Mouse (Mus musculus) left cerebral cortex, adult 2 months (tissue): Measurements from ENCODE around the gene Zfp239. TPM values are rescaled to one million over a fixed set of nuclear protein-coding genes. Genes with fewer than 3 reads are reported as not detected.
A peak's percentile ranks its signal among the peaks of the same experiment; 100 is the strongest.
"Not testable (repeated sequence)": the region's sequence is repeated elsewhere in the genome, so short reads cannot be mapped to it uniquely, and the experiment has no call there.

Experiments
- DNase-seq, 2 experiments: peaks; one replicate each; pipeline ENCODE4 v3.0.0; 2021 to 2022; ENCODE audit warnings: low spot score in 2 of 2, mixed read lengths in 1 of 2; ENCODE audit errors: extremely low spot score in 1 of 2
- H3K27ac ChIP-seq: fragments of 200-600 bp; 2 replicates; pipeline ENCODE4 v1.8.1; 2022
- H3K4me3 ChIP-seq: fragments of 200-600 bp; 2 replicates; pipeline ENCODE4 v1.8.1; 2022
- CTCF ChIP-seq: fragments of 200-600 bp; IDR thresholded peaks from 2 replicates; pipeline ENCODE4 v1.8.1; 2022; ENCODE audit warnings: antibody characterized with exemption, mild to moderate bottlenecking, moderate library complexity
- intact Hi-C: fragments of 180-260 bp; cut with DNase I; formaldehyde crosslinking; loops from one replicate; pipeline ENCODE4 v1.15.1; 2025
- total RNA-seq, 2 experiments: library from RNA; stranded (reverse); gene quantifications; 2 replicates each; pipeline ENCODE4 v1.2.3; 2021

Gene Zfp239
- total RNA-seq, 2 experiments from 2014 or later = 44.7 to 49.2 TPM

DNA sequence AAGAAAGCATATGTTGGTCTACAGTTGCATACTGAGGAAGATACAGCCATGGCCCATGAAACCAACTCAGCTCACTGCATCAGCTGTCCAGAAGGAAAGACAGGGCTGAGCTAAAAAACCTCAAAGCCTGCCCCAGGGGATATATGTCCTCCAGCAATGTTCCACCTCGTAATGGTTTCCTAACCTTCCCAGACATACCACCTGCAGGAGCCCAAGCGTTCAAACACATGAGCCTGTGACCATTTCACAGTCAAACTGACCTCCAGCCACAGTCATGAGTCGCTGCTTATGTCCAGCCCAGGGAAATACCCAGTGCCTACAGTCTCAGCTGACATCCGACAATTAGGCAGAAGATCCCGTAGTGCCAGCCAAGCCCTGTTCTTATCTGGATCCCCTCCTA, 13.3 kb upstream of the Zfp239 start:
- intact Hi-C loops = no loop called here
- TF ChIP-seq CTCF = no peak
- DNase-seq = no peak
- Histone ChIP-seq H3K4me3 (no peak overlapping the region), H3K27ac (no peak overlapping the region)

- Histone ChIP-seq H3K4me3 (no peak overlapping the region), H3K27ac (no peak overlapping the region)
- no peak for DNase-seq
- intact Hi-C loops = no loop called here
- TF ChIP-seq CTCF = peak; percentile 31
Measured at GRCm38 (mm10) chr6:117851747-117852146, 10.2 kb upstream of the Zfp239 start.

- no peak for DNase-seq
- peak; percentile 26 for TF ChIP-seq CTCF
- Histone ChIP-seq H3K4me3 (no peak overlapping the region), H3K27ac (no peak overlapping the region)
- intact Hi-C loops = no loop called here
Measured at GRCm38 (mm10) chr6:117857990-117858389, 3.9 kb upstream of the Zfp239 start.

DNA sequence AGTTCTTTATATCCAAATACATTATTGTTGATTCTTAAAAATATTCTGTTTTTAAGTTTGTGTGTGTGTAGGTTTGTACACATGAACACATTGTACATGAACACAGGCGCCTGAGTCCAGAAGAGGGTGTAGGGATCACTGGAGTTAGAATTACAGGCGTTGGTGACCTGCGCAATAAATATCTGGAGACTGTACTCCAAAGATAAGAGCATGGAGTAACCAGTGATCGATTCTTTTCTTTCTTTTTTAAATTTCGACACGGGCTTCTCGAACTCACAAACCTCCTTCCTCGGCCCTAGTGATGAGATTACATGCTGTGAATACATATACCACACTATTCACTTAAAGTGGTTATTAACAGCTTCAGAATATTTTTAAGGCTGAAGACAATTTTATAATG, 565 bp downstream of the Zfp239 start:
- intact Hi-C loops = loop anchor here (2.0 to 5.0 kb wide), 2 partner anchors 22 to 45 kb away; partner anchors contain the start of gene Zfp637
- peak overlapping the region; percentile 70 for H3K4me3 ChIP-seq

GRCm38 (mm10) chr6:117862899-117863620, 1.2 kb downstream of the Zfp239 start:
- Histone ChIP-seq H3K27ac (peak overlapping the region; percentile 60), H3K4me3 (peak overlapping the region; percentile 70)
- peak; percentile 64 to 69 for DNase-seq
- no peak for TF ChIP-seq CTCF
- intact Hi-C loops = loop anchor here (2.0 to 5.0 kb wide), 2 partner anchors 22 to 44 kb away; partner anchors contain the start of gene Zfp637

More for the DNA sequence above, 565 bp downstream of the Zfp239 start:
- TF ChIP-seq CTCF = no peak
- DNase-seq = no peak
- H3K27ac ChIP-seq = peak overlapping the region; percentile 60; the same call in 1 of the 2 replicates

GRCm38 (mm10) chr6:117863751-117864150, 1.9 kb downstream of the Zfp239 start:
- peak overlapping the region; percentile 60; the same call in 1 of the 2 replicates for H3K27ac ChIP-seq
- intact Hi-C loops = loop anchor here (2.0 to 5.0 kb wide), 2 partner anchors 23 to 44 kb away; partner anchors contain the start of gene Zfp637

DNA sequence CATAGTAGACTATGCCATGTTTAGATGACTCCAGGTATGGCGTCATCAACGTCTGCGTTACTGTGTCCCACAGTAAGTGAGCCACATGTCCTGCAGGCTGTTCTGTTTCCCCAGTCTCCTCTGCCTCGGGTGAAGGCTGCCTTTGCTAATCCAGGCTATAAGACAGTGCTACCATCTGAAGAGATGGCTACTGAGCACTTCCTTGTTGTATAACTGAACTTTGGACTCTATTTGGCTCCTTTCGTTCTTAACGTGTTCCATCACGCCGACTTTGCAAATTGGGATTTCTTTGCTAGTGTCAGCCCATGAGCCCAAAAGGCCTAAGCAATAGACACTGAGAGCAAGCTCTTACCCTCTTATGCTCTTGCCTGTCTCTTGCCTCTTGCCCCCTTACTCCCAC, 6.3 kb downstream of the Zfp239 start:
- Histone ChIP-seq H3K4me3 (no peak overlapping the region), H3K27ac (no peak overlapping the region)
- TF ChIP-seq CTCF = no peak
- no peak for DNase-seq
- intact Hi-C loops = no loop called here

More at GRCm38 (mm10) chr6:117863751-117864150, 1.9 kb downstream of the Zfp239 start:
- no peak for TF ChIP-seq CTCF
- peak overlapping the region; percentile 70 for H3K4me3 ChIP-seq
- no peak for DNase-seq

DNA sequence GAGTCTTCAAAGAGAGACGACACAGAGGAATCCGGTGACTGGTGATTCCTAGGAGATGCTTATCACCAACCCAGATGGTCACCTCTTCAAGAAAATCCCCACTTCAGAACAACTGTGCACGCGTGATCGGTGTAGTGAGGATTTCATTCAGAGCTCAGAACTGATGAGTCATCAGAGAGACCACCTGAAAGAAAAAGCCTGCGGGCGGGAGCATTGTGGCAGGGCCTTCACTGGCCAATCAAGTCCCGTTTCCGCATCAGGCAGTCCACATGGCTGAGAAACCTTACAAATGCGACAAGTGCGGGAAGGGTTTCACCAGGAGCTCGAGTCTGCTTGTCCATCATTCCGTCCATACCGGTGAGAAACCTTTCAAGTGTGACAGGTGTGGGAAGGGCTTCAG, 9.1 kb downstream of the Zfp239 start:
- intact Hi-C loops = no loop called here
- TF ChIP-seq CTCF = no peak
- DNase-seq = no peak
- Histone ChIP-seq H3K4me3 (no peak overlapping the region), H3K27ac (no peak overlapping the region)

DNA sequence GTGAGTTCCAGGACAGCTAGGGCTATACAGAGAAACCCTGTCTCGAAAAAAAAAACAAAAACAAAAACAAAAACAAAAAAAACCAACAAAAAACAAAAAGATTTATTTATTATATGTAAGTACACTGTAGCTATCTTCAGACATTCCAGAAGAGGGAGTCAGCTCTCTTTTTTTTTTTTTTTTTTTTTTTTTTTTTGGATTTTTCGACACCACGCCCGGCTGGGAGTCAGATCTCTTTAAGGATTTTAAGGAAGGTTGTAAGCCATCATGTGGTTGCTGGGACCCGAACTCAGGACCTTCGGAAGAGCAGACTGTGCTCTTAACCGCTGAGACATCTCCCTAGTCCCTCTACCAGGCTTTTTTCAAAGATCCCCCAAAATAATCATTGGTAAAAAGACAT, 11.6 kb downstream of the Zfp239 start:
- intact Hi-C loops, H3K27ac ChIP-seq, DNase-seq, H3K4me3 ChIP-seq: not testable (repeated sequence)

DNA sequence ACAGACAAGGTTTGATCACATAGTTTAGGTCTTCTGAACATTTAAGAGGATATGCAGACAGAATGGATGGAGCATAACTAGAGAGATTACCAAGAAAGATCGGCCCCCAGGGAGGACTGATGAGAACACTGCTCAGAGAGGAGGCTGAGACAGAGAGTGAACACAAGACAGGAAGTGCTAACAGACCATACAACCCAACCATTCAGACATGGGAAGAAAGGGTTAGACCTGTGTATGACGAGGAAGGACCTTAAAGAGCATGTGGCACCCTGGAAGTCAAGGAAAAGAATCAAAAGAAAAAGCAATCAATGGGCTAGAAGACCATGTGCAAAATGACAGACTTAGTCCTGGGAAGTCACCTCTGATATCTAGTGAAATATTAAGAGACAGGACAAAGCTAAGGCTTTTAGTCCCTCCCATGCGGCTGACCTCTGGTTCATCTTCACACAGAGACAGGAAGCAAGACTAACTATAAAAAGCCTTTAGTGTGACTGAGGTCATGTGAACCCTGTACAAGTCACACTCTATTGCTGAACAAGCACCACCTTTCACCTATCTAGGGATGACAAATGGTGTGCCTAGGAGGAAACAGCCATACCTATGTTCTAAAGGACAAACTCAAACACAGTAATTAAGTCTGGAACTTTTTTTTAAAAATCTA, 12.9 kb downstream of the Zfp239 start:
- intact Hi-C loops = no loop called here
- no peak for TF ChIP-seq CTCF
- no peak for DNase-seq
- H3K27ac ChIP-seq = no peak overlapping the region
- H3K4me3 ChIP-seq = no peak overlapping the region

- no peak for TF ChIP-seq CTCF
- Histone ChIP-seq H3K27ac (peak overlapping the region; percentile 100), H3K4me3 (peak overlapping the region; percentile 62)
- peak in 1 of 2 experiments; percentile 86 for DNase-seq
- intact Hi-C loops = loop anchor here (1.0 kb wide), 3 partner anchors 27 to 38 kb away; partner anchors contain the start of gene Zfp637
Measured at GRCm38 (mm10) chr6:117878700-117879407, 17.0 kb downstream of the Zfp239 start.
